Mouse (Mus musculus) frontal cortex, adult (tissue): ENCODE data around the gene OR5BS1P.
"Not testable (repeated sequence)": the region's sequence is repeated elsewhere in the genome, so short reads cannot be mapped to it uniquely, and the experiment has no call there.

ENCODE experiments used
- ATAC-seq: cut with Nextera tagmentation; 2 replicates; pipeline ENCODE4 v1.9.2; 2017; ENCODE audit warnings: mild to moderate bottlenecking, moderate library complexity, mixed read lengths; ENCODE audit not compliant: low TSS enrichment

OR5BS1P gene

DNA sequence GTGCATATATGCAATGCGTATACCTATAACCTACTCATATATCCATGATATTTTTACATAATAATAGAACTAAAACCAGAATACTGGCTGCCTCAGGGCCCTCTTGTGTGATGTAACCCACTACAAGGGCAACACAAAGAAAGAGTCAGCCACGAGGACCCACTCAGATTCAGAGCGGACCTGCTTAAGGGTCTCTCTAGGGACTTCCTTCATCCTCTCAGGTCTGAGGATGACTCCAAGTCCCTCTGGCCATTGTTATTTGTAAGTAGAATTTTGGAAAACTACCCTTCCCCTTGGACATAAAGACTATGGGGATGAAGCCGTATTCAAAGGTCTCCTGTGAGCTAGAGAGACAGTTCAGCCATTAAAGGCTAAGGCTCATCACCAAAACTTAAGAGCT lies at the start of gene OR5BS1P:
Gene OR5BS1P (plus strand): TSS at position 301 of the 400 bp plus-strand sequence.
- ATAC-seq = no peak

DNA sequence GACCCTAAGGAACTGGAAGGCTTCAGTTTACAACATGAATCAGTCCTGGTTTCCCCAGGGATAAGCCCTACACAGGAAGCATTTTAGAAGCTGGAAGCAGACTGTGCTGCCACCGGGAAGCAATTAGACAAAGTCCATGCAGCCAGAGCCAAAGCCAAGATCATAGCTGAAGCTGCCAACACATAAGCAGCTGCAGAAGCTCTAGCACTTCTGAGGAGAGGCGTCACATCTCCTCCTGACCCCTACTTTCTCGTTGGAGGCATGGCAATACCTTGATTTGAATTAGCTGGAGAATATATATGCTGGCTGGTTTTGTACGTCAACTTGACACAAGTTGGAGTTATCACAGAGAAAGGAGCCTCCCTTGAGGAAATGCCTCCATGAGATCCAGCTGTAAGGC lies 48.8 kb upstream of the OR5BS1P start:
- ATAC-seq = no peak

GRCm38 (mm10) chr15:98424326-98424725 lies 45.4 kb upstream of the OR5BS1P start:
- ATAC-seq = no peak

- no peak for ATAC-seq
These were observed 44.9 kb upstream of the OR5BS1P start for GRCm38 (mm10) chr15:98424753-98425152.

DNA sequence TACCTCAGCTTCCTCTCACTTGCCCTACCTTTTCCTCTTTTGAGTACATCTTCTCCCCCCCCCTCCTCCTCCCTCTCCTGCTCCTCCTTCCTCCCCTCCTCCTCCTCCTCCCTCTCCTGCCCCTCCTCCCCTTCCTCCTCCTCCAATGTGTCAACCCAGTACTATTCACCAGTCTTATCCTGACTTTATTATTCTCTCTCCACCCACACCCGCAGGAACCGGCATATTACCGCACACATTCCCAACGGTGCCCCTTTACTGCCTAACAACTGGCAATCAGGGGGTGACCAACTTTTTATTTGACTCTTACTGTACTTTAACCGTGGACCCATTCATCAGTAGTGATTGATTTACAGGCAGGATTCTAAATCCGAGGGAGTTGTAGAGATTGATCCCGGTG lies 44.5 kb upstream of the OR5BS1P start:
- ATAC-seq = no peak

GRCm38 (mm10) chr15:98430925-98431324 lies 38.8 kb upstream of the OR5BS1P start, which contains the start of gene Olfr282:
Olfr282 (plus strand) TSS chr15:98431225.
- ATAC-seq = not testable (repeated sequence)

DNA sequence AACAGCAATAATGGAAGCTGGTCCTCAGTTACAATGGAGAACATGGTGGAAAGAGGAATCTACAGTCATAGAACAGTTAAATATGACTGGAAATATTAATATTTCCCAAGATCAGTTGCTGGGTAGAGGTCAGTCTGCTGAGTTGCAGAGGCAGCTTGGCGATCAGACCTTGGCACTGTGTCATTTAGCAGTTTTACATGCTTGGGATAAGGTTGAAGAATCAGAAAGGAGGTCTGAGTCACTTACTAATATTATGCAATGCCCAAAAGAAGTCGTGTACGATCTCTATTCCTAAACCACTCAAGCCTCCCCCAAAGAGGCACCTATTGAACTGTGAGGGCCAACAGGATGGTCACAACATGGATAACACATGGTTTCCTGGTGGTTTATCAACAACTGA lies 25.1 kb upstream of the OR5BS1P start:
- no peak for ATAC-seq

DNA sequence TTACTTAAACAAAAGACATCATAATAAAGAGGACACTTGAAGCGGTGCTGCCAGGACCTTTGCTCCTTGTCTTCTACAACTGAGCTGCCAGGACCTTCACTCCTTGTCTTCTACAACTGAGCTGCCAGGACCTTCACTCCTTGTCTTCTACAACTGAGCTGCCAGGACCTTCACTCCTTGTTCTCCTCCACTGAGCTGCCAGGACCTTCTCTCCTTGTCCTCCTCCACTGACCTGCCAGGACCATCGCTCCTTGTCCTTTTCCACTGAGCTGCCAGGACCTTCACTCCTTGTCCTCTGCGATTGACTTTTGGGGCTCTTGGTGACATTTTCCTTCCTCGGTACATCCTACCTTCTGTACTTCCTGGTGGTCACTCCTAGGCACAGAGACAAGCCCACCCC lies 21.2 kb upstream of the OR5BS1P start:
- ATAC-seq = no peak

DNA sequence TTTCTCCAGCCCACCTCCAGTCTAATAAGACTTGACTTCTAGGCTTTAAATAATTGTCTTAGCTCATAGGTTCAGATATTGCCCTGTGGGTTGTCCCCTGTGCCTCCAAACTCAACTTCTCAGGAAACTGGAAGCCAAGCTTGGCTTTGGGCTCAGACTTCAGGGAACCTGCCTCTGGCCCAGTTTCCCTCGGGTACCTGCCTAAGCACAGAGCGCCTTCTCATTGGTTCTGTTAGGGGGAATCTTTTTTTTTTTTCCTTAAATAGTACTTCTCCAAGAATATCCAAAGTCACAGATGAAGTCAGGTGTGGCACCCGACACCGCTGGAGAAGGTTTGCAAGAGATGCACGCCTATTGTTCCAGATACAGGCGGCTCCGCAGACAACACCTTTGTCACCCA lies 17.4 kb upstream of the OR5BS1P start, which contains the start of gene Olfr281:
Gene Olfr281 (plus strand): TSS at position 301 of the 400 bp plus-strand sequence.
- ATAC-seq = no peak

- ATAC-seq = no peak
These were observed 1.8 kb downstream of the OR5BS1P start for GRCm38 (mm10) chr15:98471539-98471938.

GRCm38 (mm10) chr15:98474958-98475357 lies 5.3 kb downstream of the OR5BS1P start:
- no peak for ATAC-seq

GRCm38 (mm10) chr15:98475382-98475781 lies 5.7 kb downstream of the OR5BS1P start:
- no peak for ATAC-seq

DNA sequence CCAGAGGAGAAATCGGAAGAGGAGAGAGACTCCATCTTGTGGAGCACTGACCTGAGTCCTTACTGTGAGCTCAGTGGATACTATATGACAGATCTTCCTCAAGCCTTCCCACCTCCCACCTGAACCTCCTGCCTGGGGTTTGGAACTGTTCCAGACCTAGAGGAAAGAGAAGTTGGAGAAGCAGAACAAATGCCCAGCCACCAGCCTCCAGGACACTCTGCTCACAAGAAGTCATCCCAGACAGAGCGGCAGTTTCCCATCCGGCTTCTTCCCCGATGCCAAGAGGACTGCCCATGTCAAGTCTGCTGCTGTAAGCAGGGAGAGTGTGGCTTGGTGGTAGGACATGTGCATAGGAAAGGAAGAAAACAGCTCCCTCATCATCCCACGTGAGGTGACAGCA lies 6.6 kb downstream of the OR5BS1P start:
- no peak for ATAC-seq

GRCm38 (mm10) chr15:98479568-98480102 lies 9.9 kb downstream of the OR5BS1P start:
- no peak for ATAC-seq

DNA sequence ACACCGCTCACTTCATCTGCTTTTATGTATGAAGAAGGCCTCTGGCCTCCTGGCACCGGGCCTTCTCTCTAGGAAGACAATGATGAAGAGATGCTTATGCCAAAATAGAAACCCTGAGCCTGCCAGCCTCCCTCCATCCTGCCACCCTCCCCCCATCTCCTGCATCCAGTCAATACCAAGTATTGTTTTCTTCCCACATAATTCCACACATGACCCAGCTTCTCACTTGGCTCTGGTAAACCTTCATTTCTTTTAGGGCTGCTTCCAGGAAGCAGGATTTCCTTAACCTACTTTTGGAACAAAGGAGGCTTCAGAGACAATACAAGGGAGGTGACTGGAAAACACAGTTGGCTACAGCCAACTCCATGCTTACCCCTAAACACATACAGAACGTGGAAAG lies 13.0 kb downstream of the OR5BS1P start, which contains the start of gene Lalba:
Gene Lalba (minus strand): TSS at position 21 of the 400 bp plus-strand sequence.
- no peak for ATAC-seq

- ATAC-seq = no peak
These were observed 14.5 kb downstream of the OR5BS1P start for GRCm38 (mm10) chr15:98483907-98484886.

GRCm38 (mm10) chr15:98486433-98487021 lies 16.8 kb downstream of the OR5BS1P start:
- ATAC-seq = no peak

- ATAC-seq = no peak
These were observed 21.6 kb downstream of the OR5BS1P start for GRCm38 (mm10) chr15:98491332-98491731.

- ATAC-seq = no peak
These were observed 22.4 kb downstream of the OR5BS1P start, which contains the start of gene Olfr279 for GRCm38 (mm10) chr15:98492102-98492501. Olfr279 (plus strand) TSS chr15:98492402.

DNA sequence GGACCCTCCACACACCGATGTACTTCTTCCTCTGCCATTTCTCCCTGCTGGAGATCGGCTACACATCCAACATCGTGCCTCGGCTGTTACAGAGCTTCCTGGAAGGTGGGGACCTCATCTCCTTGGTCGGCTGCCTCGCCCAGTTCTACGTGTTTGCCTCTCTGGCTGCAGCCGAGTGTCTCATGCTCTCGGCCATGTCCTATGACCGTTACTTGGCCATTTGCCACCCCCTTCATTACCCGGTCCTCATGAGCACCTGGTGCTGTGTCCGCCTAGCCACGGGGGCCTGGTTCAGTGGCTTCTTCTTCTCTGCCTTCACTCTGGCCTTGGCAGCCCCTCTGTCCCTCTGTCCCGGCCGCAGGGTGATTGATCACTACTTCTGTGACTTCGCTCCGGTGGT lies 27.9 kb downstream of the OR5BS1P start:
- no peak for ATAC-seq

DNA sequence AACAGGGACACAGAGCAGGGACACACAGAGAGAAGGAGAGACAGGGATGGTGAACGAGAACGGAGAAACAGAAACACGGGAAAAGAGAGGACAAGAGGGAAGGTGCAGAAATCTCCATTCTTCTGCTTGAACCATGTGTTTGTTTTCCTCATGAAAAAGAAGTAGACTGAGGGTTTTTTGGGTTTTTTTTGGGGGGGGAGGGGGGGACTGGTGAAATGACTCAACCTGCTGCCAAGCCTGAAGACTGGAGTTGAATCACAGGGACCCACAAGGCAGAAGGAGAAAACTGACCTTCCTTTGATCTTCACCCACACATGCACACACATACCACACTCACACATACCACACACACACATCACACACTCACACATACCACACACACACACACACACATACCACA lies 33.6 kb downstream of the OR5BS1P start:
- ATAC-seq = no peak

- 0 out of 2 replicates have a peak, but pooled peaks have one; percentile 50 for ATAC-seq
These were observed 34.8 kb downstream of the OR5BS1P start for GRCm38 (mm10) chr15:98504514-98504913.
